Mouse (Mus musculus) colon, adult 2 months (tissue): ENCODE data around the gene 0610012G03Rik. TPM values are rescaled to one million over a fixed set of nuclear protein-coding genes. Genes with fewer than 3 reads are reported as not detected.

Experiments used
- polyA plus RNA-seq: library from polyadenylated mRNA; depleted of rRNA; stranded (reverse); fragments of >200 nt; gene quantifications from 2 replicates; pipeline ENCODE4 v1.2.3, GENCODE M21; 2012; rRNA removed

The 0610012G03Rik gene
- 134 and 165 TPM in 2 replicates for polyA plus RNA-seq

DNA sequence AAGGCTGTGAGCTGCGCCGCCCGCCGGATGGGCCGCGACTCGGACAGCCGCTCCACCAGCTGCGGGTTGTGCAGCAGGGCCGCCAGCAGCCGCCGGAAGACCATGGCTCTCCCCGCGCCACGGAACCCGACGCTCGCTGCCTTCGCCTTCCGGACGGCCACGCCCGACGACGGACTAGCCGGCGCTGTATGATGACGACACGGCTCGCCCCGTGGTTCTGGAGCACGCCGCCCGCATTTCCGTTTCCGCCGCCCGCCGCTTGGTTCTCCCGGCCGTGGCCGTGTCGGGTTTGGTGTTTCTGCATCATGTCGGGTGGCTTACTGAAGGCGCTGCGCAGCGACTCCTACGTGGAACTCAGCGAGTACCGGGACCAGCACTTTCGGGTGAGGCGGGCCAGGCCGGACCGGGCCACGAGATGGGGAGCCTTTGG, at the start of gene 0610012G03Rik, which contains the start of gene Ncbp2:
Gene 0610012G03Rik, minus strand, starts transcription at position 150 of the 430 bp plus-strand sequence.
Gene Ncbp2, plus strand, starts transcription at position 169 of the 430 bp plus-strand sequence.

DNA sequence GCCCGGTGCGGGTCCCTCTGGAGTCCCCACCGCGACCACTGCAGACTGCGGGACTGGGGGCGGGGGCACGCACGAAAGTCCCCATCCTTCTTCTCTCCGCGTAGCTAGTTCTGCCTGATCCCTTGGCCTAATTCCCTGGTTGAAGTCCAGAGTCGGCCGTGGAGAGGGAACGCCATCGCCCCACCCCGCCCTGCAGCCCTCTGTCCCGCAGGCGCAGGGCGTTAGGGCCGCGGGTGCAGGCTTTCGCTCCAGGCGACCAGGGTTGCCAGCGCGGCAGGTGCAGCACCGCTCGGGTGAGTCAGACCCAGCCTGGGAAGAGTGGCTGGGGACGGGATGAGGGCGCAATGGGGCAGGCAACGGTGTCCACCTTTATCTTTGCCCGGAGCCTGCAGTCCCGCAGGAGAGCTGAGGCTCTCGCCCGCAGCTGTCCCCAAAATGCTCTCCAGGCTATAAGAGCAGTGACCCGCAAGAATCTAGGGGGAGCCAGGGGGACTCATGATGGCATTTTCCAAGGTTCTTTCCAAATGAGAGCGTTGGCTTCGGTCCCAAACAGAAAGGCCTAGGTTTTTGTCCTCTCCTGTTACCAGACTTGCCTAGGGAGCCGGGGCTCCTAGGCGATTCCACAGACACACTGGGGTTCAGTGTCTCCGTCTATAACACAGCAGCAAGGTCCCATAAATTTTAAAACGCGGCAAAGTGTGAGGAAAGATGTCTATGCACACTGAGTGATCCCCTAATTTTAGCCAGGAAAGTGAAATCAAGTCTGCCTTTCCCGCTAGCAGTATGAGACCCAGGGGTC, 14.3 kb downstream of the 0610012G03Rik start, which contains the start of gene Pigz:
Gene Pigz, plus strand, starts transcription at position 101 of the 799 bp plus-strand sequence.

Other genes with a start within 250 kb of the 0610012G03Rik start
- gene Meltf, start 69.7 kb downstream of the 0610012G03Rik start, polyA plus RNA-seq: 0.03 TPM in 1 of 2 replicates, not detected in the other
- 3.1 and 4.2 TPM in 2 replicates for gene Pigz, start 14.6 kb downstream of the 0610012G03Rik start, polyA plus RNA-seq
- gene Ncbp2, start within 50 bp of the 0610012G03Rik start, polyA plus RNA-seq: 2.5 and 3.4 TPM in 2 replicates
- 2.5 and 2.6 TPM in 2 replicates for gene Senp5, start 54.8 kb upstream of the 0610012G03Rik start, polyA plus RNA-seq
- gene Pak2, start 130.8 kb upstream of the 0610012G03Rik start, polyA plus RNA-seq: 11.4 and 13.4 TPM in 2 replicates
- gene Pigx, start 151.2 kb upstream of the 0610012G03Rik start, polyA plus RNA-seq: 43.4 and 53.6 TPM in 2 replicates
- gene Cep19, start 151.3 kb upstream of the 0610012G03Rik start, polyA plus RNA-seq: 19.4 and 23.4 TPM in 2 replicates
- gene Nrros, start 217.1 kb upstream of the 0610012G03Rik start, polyA plus RNA-seq: 9.7 and 10.0 TPM in 2 replicates
- not detected in 2 replicates for gene Bex6, start 231.3 kb upstream of the 0610012G03Rik start, polyA plus RNA-seq